Mouse (Mus musculus): Measurements from ENCODE around the gene Cpb1. TPM values are rescaled to one million over a fixed set of nuclear protein-coding genes. Genes with fewer than 3 reads are reported as not detected.

Gene Cpb1
- not detected for total RNA-seq (2021)
- long read RNA-seq, experiment 1: 0 reads
- long read RNA-seq, experiment 2: 0 reads

DNA sequence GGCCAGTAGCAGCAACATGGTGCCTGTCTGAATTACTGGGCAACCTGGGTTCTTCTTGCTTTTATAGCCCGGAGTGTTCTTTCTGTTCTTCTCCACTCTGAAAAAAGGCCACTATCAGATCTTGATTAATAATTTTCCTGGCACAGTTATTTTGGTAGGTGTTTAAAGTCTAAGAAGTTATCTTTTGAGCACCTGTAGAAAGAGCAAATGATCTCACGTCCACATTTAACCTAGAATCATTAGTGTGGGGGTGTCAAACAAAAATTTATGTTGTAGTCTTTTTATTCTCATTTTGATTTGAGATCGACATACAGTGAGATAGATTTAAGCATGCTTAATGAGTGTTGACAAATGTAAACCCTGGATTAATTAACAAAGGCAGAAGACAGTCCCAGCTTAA lies at the start of gene Cpb1:
Gene Cpb1, minus strand, starts transcription at position 101 of the 400 bp plus-strand sequence.
- intact Hi-C loops (cut with DNase I): no loop called here
- DNase-seq: no peak

DNA sequence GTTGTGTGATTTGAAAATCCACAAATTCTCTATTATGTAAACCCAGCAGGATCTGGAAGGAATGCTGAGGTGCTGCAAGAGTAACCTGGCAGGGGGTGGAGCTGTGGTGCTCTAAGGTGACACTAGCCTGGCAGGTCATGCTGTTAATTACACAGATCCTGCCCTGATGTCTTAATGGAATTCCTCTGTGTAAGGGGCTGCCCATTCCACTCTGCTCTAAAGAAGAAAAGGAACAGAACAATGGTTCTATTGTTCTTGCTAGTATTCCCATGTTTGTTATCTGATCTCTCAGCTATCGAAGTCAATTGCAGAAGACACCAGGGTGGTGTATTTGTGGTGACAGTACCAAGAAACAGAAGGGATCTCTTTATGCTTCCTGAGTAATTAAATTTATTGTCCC lies 41.7 kb upstream of the Cpb1 start:
- no peak for DNase-seq
- intact Hi-C loops (cut with DNase I): no loop called here

DNA sequence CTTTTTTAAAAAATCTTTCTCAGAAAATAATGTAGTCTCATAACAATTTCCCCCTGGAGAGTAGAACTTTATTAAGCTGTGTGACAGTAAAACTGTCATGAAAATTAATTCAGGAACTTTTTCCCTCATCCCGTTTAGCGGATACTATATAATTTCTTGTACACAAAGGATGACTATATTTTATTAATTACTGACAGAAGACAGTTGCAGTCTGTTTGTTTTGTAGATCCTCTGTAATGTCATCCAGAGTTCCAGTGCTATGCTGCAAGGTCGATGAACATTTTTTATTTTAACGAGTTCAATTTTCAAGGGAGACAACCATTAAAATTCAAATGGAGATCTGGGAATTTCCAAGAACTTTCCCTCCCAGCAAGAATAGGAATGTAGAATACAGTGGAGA lies 33.6 kb upstream of the Cpb1 start:
- intact Hi-C loops (cut with DNase I): no loop called here
- no peak for DNase-seq

DNA sequence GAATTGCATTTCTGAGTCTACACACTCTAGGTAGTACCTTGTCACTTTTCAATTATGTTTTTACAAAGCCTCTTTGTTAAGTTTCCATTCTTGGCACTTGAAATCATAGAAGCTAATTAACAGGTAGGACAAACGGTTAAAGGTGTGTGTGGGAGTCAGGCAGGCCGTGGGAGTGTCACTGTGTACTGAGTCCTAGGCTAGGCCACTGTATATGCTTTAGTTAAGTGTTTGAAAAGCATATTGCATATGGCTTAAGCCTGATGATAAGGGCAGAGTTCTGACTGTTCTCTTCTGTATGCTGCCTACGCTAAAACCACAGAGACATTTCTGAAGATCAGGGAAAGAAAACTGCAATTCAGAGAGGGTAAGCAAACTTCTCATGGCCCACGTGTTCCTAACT lies 31.7 kb upstream of the Cpb1 start:
- DNase-seq: no peak
- intact Hi-C loops (cut with DNase I): no loop called here

DNA sequence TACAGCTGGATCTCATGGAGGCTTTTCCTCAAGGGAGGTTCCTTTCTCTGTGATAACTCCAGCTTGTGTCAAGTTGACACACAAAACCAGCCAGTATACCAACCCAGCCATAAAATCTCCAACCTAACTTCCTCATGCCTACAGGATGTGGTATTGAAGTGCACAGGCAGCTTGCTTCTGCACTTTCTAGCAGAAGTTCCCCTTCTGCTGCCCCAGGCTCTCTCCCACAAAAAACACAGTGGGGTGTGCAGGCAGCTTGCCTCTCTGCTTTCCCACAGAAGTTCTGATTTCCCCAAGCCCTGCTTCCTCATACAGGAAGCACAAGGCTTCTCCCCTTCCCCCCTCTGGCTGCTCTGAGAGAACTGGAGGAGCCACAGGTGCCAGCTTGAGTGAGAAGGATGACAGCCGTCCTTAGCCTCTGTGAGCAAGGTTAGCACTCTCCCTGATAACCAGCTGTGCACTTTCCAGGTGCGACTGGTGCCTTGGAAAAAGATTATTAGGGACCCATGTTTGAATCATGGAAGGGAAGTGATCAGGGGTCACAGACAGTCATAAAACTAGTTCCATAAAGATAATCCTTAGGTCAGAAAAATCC lies 29.3 kb upstream of the Cpb1 start:
- intact Hi-C loops (cut with DNase I): no loop called here
- DNase-seq: no peak

DNA sequence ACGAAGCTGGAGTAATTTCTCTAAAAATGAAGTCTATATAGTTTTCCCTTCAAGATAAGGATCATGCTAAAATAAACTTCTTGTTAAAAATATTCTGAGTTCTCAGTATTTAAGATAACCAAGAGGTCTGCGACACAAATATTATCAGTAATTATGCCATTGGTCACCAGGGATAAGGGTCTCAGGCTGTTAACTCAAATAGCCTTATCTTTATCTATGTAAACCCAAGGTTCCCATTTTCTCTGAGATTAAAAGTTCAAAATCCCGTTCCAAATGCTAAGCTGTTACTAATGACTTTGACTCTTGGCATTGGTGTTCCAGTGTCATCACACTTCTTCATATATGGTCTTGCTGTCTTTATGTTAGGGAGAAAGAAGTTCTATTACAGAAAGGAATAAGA lies 20.0 kb upstream of the Cpb1 start:
- intact Hi-C loops (cut with DNase I): no loop called here
- DNase-seq: no peak

DNA sequence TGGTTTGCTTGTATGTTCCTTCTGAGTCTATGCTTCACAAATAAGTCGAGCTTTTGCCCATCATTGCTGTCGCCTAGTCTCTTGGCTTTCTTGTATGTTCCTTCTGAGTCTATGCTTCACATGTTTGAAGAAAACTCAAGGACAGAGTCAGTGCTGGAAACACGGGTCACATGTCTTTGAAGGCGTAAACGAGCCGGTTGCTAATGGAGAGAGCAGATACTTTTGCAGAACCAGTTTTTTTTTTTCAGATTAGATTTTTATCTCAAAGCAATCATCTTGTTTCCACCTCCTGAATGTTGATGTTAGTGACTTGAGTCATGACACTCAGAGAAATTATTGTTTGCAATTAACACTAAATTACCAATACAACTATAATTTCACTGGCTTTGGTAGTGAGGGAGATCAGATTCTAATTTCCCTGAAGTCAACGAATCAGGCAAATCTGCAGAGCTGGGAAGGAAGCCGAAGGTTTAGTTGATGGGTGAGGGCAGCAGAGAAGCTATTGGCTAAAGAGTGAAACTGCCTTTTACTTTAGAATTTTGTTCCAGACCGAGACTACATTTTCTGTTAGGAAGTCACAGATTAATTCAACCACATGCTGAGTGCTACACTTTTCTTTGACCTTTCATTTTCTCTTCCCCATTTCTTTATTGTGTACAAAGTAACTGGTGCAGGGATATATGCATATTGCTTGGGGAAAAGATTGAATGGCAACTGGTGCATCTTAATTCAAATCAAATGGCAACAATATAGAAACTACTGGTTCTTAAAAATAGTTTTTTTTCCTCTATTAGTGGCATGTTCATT lies 19.2 kb upstream of the Cpb1 start:
- no peak for DNase-seq
- intact Hi-C loops (cut with DNase I): no loop called here

DNA sequence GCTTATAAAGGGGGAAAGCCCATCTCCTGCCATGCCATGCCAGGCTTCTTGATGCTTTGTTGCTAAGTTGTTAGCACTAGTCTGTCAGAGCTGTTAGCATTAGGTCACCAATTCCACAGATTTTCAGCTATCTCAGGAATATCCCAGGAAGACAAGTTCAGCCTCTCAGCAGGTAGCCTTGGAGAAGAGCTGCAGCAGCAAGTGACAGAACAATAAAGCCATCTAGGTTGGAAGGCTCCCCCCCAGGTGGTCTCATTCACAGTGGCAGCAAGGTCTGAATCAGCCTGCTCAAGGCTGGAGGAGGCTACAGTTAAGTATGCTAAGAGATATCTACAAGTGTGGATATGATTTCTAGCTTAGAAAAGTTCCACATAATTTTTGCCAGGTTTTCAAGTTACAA lies 15.8 kb upstream of the Cpb1 start:
- intact Hi-C loops (cut with DNase I): no loop called here
- DNase-seq: no peak

DNA sequence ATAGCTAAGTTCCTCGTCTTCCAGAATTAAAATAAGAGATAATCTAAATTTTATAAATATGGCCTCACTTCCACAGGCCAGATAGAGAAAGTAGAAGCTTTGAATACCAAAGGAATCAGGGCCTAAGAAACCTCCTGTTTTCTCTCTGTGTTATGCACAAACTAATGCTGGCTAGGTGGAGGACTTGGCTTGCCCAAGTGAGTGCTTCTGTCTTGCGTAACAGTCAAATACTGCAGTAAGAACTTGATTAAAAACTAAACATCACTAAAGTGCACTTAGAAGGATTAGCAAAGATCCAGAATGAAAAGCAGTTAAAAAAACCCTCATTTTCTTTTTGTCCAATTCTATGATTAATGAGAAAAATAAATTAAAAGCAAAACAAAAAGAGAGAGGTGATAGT lies 13.2 kb upstream of the Cpb1 start:
- intact Hi-C loops (cut with DNase I): no loop called here
- no peak for DNase-seq

DNA sequence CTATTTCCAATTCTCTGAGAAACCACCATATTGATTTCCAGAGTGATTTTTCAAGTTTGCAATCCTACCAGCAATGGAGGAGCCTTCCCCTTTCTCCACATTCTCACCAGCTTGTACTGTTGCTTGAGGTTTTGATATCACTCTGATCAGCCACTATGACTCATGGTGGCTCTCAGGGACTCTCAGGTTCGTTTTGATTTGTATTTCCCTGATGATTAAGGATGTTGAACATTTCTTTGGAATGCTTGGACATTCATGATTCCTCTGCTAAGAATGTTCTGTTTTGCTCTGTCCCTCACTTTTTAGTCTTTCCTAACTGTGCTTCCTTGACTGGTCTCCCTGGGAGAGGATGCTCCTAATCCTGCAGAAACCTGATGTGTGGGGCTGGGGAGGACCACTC lies 6.3 kb upstream of the Cpb1 start:
- intact Hi-C loops (cut with DNase I): no loop called here
- no peak for DNase-seq

DNA sequence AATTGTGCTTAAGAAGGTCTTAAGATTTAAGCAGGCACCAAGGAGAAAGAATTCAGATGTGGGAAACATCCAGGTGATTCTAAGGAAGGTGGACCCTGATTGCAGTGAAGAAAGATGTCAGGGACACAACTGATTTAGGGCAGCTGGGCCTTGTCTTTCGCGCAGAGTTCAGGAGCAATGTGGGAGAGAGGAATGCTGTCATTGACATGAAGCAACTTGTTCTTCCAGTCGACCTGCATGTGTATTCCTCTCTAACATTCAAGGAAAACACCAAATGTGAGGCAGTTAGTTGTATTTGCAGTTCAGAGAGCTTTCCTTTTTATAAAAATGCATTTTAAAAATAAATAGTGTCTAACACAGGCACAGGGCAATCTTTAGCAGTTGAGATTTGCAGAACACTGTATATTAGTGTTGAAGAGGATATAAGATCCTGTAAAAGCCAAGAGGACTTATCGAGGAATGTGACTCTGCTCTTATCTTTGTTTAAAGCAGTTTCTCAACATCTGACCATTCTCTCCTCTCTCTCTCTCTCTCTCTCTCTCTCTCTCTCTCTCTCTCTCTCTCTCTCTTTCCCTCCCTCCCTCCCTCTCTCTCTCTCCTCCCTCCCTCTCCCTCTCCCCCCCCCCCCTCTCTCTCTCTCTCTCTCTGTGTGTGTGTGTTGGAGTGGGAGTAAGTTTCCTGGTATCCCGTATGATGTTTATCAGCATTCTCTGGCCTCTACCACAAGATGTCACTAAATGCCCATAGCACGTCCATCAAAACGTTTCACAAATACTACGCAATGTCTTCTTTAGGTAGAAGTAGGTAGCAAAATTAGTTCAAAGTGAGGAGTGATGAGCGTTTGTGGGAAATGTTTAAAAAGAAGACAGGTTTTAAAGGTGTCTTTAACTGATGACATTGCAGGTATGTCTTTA lies 20.7 kb downstream of the Cpb1 start:
- intact Hi-C loops (cut with DNase I): loop anchor here (5.0 kb wide), 1 partner anchor 252 kb away; no protein-coding TSS in a partner anchor
- no peak for DNase-seq

DNA sequence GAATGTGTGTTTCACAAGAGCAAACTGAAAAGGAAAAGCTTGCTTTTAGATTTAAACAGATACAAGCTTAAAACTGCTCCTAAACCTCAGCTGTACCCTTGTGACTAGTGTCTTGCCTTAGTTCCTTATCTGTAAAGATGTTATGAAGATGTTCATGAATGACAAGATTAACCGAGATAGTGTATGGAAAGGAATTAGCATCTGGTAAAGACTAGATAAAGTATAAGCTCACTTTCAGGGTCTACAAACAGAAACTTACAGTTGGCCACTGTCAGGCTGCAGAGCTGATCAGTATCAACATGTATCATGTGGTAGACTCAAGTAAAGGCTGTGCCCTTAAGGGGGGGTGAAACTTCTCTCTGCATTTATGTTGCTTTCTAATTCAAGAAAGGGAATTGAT lies 31.6 kb downstream of the Cpb1 start:
- intact Hi-C loops (cut with DNase I): no loop called here
- no peak for DNase-seq

DNA sequence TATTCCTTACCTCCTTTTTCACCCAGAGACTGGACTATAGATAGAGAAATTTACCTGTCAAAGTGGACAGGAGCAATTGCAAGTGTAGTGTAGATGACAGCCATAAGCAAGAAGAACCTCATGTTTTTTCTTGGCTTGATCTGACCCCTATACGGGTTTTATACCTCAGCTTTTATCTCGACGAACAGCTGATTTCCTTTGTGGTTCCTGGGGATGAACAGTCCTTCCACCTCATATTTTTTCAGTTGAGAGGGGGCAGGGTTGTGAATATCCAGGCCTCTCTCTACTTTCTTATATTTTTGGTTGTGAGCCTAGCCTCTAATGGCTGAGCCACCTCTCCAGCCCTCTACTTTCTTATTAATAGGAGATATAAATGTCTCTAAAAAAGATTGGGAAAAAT lies 33.5 kb downstream of the Cpb1 start, which contains the start of gene Cpa3:
Gene Cpa3, minus strand, starts transcription at position 132 of the 400 bp plus-strand sequence.
- DNase-seq: no peak
- intact Hi-C loops (cut with DNase I): no loop called here

DNA sequence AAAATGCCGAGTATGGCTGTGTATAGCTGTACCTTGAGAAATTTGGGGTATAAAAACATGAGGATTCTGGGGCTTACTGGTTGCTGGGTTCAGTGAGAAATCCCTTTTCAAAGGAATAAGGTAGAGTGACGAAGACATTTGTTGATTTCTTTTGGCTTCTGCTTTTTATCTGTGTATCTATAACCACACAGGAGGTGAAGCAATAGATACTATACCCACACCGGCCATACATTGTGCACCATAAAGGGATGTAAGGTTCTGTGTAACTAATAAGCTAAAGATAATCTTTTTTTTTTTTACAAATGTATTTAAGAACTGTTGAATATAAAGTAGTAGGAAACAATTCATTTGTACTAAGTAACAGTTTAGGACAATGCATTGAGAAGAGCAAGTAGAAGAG lies 35.8 kb downstream of the Cpb1 start:
- DNase-seq: no peak
- intact Hi-C loops (cut with DNase I): no loop called here

DNA sequence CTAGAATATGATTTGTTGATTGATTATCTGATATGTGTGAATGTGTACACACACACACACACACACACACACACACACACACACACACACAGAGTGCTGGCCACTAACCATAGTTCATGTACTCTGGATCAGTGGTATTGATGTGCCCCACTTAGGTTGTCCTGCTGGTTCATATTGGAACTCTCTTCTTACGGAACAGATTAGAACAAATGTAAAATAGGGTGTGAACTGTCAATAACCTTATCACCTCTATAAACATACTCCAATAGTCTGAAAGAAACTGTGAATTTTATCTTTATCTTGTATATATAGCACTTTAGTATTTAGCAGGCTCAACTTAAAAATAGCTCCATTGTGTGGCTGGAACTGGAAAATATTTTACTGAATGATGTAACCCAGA lies 38.6 kb downstream of the Cpb1 start:
- intact Hi-C loops (cut with DNase I): no loop called here
- DNase-seq: no peak

DNA sequence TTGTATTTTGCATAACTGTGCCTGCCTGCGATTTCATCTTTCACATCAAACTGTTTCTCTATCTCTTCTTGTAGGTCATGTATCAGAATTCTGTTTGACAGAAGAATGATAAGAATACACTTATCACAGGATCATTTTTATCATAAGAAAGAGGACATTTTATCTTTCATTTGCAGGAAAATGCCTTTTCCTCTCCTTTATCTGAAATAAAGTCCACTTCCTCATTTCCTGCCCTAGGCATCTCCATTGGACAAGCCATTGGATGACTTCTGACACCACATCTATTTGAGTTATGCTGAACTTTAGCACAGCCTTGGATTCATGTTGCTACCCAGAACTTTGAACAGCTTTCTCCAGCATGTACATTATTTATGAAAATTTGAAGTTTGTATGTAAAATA lies 46.5 kb downstream of the Cpb1 start:
- intact Hi-C loops (cut with DNase I): no loop called here
- no peak for DNase-seq

DNA sequence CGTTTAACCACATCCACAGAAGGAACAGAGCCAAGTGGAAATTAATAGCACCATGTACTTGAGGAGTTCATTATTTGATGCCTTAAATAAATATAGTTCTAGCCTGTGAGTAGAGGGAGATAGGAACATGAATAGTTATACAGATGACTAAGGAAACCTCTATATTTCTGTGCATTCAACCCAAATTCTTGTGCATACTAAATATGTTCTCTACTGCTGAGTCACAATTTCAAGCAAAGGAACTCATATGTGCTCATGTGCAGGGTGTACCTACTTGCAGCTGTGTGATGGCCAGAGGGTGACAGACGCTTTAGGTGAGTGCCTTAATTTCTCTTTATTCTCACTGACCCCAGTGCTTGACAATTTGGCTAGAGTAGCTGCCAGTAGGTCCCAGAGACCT lies 50.1 kb downstream of the Cpb1 start:
- no peak for DNase-seq
- intact Hi-C loops (cut with DNase I): no loop called here

DNA sequence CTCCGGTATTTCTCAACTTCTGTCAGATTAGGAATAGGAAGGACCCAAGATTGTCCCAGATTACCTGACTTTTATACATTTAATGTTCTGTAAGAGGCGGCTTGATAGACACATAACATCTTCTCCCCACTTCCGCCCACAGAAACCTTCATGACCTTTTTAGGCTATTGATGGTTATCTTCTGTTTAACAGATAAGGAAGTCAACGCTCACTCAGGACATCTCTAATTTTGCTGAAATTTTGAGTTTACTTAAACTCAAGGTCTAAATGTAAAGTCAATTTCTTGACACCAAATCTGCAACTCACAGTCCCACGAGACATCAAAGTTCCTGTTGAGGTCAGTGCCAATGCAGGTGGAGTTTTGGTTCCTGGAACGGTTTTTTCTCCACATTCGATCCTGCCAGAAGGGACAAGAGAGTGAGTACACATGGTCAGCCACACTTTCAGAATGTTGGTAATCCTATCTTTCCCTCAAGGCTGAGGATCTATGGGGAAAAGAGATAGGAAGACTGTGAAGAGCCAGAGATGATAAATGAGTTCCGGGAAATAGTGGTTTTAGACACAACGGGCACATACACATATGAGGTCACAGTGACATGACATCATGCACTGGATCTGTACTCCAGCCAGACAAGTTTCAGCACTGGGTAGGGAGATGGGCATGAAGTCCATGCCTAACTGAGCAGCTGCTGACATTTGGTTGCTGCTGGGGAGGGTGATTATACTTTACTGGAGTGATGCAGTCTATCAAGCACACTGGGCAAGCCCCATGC lies 52.4 kb downstream of the Cpb1 start:
- DNase-seq: no peak
- intact Hi-C loops (cut with DNase I): no loop called here

DNA sequence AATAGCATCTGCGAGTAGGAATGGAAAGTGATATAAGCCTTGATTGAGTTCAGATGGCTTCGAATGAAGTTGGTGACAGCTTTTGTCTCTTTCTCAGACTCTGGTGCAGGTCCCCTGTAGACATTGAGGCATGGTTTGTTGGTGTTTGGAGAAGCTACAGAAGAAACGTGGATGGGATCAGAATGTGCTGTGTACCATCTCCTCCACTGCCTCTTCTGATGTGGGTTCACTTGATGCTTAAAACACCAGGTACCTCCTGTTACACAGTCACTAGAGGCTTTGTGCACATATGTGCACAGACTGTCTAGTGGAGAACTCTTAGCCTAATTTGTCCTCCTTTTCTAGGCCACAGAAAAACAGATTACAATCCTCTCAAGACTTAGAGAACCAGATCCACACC lies 53.4 kb downstream of the Cpb1 start:
- intact Hi-C loops (cut with DNase I): no loop called here
- no peak for DNase-seq

DNA sequence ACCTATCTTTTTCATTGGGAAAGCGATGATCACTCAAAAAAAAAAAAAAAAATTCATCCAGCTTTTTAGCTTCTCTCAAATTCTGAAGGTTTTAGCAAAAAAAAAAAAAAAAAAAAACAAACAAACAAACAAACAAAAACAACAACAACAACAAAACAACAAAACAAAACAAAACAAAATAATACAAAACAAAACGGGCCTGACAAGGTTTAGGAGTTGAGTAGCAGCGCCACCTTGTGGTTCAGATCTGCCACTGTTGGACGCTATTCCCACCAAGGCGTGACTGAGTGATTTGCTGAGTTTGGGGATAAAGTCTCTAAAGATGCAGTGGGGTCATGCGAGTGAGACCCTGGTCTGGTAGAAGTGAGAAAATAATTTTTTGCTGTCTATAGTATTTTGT lies 76.7 kb downstream of the Cpb1 start:
- peak; percentile 10 to 23 for DNase-seq
- intact Hi-C loops (cut with DNase I): loop anchor here (2.0 to 10.0 kb wide), 3 partner anchors 114 to 294 kb away; no protein-coding TSS in a partner anchor

Data from gastrocnemius, postnatal 36 days (tissue).